ENCODE assay signal across 7 mouse cellular contexts in the genomic region with DNA sequence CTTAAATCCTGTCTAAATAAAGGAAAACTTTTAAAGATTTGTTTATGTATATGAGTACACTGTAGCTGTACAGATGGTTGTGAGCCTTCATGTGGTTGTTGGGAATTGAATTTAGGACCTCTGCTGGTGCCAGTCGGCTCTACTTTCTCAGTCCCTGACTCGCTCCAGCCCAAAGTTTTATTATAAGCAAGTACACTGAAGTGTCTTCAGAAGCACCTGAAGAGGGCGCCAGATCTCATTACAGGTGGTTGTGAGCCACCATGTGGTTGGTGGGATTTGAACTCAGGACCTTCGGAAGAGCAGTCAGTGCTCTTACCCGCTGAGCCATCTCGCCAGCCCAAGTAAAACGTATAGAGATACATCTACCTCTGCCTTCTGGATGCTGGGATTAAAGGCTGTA. TPM values are rescaled to one million over a fixed set of nuclear protein-coding genes. Genes with fewer than 3 reads are reported as not detected.
A peak's percentile ranks its signal among the peaks of the same experiment; 100 is the strongest.
DNase-seq lines count a peak whose midpoint lies in the region; ATAC-seq and TF ChIP-seq lines count a peak whose summit lies in the region.
"Not testable (repeated sequence)": the region's sequence is repeated elsewhere in the genome, so short reads cannot be mapped to it uniquely, and the experiment has no call there.

No protein-coding gene starts in this region.

- not testable (repeated sequence) for H3K9me3 ChIP-seq in intestine, embryonic 16.5 days (ENCODE audit: control insufficient read depth, low read length); liver, embryonic 12.5 days (replicated peaks); stomach, embryonic 16.5 days (replicated peaks; ENCODE audit: control insufficient read depth, low read length)

- 74% methylated on average over 7 of the region's 7 CpGs for WGBS in heart, adult 2 months
- WGBS in intestine, embryonic 16.5 days: 70% methylated on average over 7 of the region's 7 CpGs
- 58% methylated on average over 7 of the region's 7 CpGs for WGBS in liver, embryonic 12.5 days (ENCODE audit: insufficient replicate concordance)
- WGBS in stomach, embryonic 16.5 days: 71% methylated on average over 7 of the region's 7 CpGs

- ATAC-seq in intestine, embryonic 16.5 days; liver, embryonic 12.5 days; stomach, embryonic 16.5 days (ENCODE audit: insufficient read depth, low FRiP score): not testable (repeated sequence)

- H3K27ac ChIP-seq in heart, adult 2 months: peak overlapping the region; percentile 82
- H3K27ac ChIP-seq in intestine, embryonic 16.5 days (ENCODE audit: low read length): peak overlapping the region; percentile 75; the same call in 1 of the 2 replicates
- peak overlapping the region; percentile 88 for H3K27ac ChIP-seq in liver, embryonic 12.5 days
- H3K27ac ChIP-seq in stomach, embryonic 16.5 days (ENCODE audit: low read length): peak overlapping the region; percentile 71

- H3K79me2 ChIP-seq in heart, adult 2 months (replicated peaks; ENCODE audit: control insufficient read depth, insufficient read depth, low read length): not testable (repeated sequence)

- TF ChIP-seq CTCF in heart, adult 2 months (IDR thresholded peaks at IDR 0.05): peak; percentile 42

- not testable (repeated sequence) for TF ChIP-seq POLR2A in heart, adult 2 months (IDR thresholded peaks at IDR 0.05; ENCODE audit: insufficient read depth, low read depth, low read length)

- DNase-seq in NIH3T3 (ENCODE audit: low read depth): peak; percentile 52
- peak; percentile 40 for DNase-seq in cerebellum, adult 9-11 months
- not testable (repeated sequence) for DNase-seq in heart, adult 2 months
- peak; percentile 12 for DNase-seq in mesoderm, embryonic 11.5 days (ENCODE audit: low read depth, low spot score)

- not testable (repeated sequence) for TF ChIP-seq EP300 in heart, adult 2 months (IDR thresholded peaks at IDR 0.05; ENCODE audit: insufficient read depth, low read depth, low read length)

- H3K9ac ChIP-seq in heart, adult 2 months (ENCODE audit: low read depth, low read length); intestine, embryonic 16.5 days (ENCODE audit: low read depth, low read length); liver, embryonic 12.5 days; stomach, embryonic 16.5 days (ENCODE audit: low read length): not testable (repeated sequence)

- H3K4me1 ChIP-seq in heart, adult 2 months (ENCODE audit: control insufficient read depth, insufficient read depth, low read length): not testable (repeated sequence)
- peaks cover 20% of the 10 kb centered on the region for H3K4me1 ChIP-seq in intestine, embryonic 16.5 days (ENCODE audit: control insufficient read depth, insufficient read depth, low read length)
- peaks cover 55% of the 10 kb centered on the region for H3K4me1 ChIP-seq in liver, embryonic 12.5 days
- H3K4me1 ChIP-seq in stomach, embryonic 16.5 days (ENCODE audit: control insufficient read depth, insufficient read depth, low read length): peaks cover 32% of the 10 kb centered on the region

- not testable (repeated sequence) for H3K4me2 ChIP-seq in intestine, embryonic 16.5 days (ENCODE audit: low read depth, low read length); stomach, embryonic 16.5 days (ENCODE audit: low read depth, low read length)
- peak overlapping the region; percentile 82 for H3K4me2 ChIP-seq in liver, embryonic 12.5 days

- intact Hi-C loops in heart, adult 2 months (cut with DNase I): loop anchor here (5.0 to 10.0 kb wide), 2 partner anchors 225 to 677 kb away; partner anchors contain the start of genes Fam20b and Qsox1

- H3K4me3 ChIP-seq in heart, adult 2 months; intestine, embryonic 16.5 days (ENCODE audit: low read length); stomach, embryonic 16.5 days (replicated peaks; ENCODE audit: low read length): not testable (repeated sequence)
- H3K4me3 ChIP-seq in liver, embryonic 12.5 days: peak overlapping the region; percentile 72; the same call in 1 of the 2 replicates

- not testable (repeated sequence) for H3K27me3 ChIP-seq in heart, adult 2 months (ENCODE audit: control insufficient read depth, insufficient read depth, low read length); intestine, embryonic 16.5 days (replicated peaks; ENCODE audit: control insufficient read depth, insufficient read depth, low read length); liver, embryonic 12.5 days (replicated peaks); stomach, embryonic 16.5 days (ENCODE audit: control insufficient read depth, insufficient read depth, low read length)

- H3K36me3 ChIP-seq in heart, adult 2 months (ENCODE audit: control insufficient read depth, insufficient read depth, low read length): peaks cover 29% of the 10 kb centered on the region
- H3K36me3 ChIP-seq in intestine, embryonic 16.5 days (ENCODE audit: control insufficient read depth, insufficient read depth, low read length); stomach, embryonic 16.5 days (ENCODE audit: control insufficient read depth, insufficient read depth, low read length): not testable (repeated sequence)
- H3K36me3 ChIP-seq in liver, embryonic 12.5 days: peaks cover 27% of the 10 kb centered on the region

RNA-seq across cellular contexts. Expression of gene Tor1aip1, which starts 3.7 kb away (rescaled TPM):
- total RNA-seq in heart, adult 2 months (2021): 10 to 100 TPM; 79.9 to 91.2 TPM
- 33.0 and 51.1 TPM in 2 replicates for polyA plus RNA-seq in heart, adult 2 months (2012; rRNA removed)
- polyA plus RNA-seq in intestine, embryonic 16.5 days (2015; fragmentation: Nextera tagmentation; extraction: Ambion mirVana): 30.5 and 32.8 TPM in 2 replicates
- polyA plus RNA-seq in liver, embryonic 12.5 days (2016; fragmentation: Nextera tagmentation; extraction: Ambion mirVana): 26.4 and 27.6 TPM in 2 replicates
- polyA plus RNA-seq in stomach, embryonic 16.5 days (2015; fragmentation: Nextera tagmentation; extraction: Ambion mirVana): 33.8 and 34.8 TPM in 2 replicates

RNA-seq across cellular contexts. Expression of gene Tor1aip2, which starts 4.8 kb away (rescaled TPM):
- total RNA-seq in heart, adult 2 months (2021): 10 to 100 TPM; 40.3 to 42.9 TPM
- polyA plus RNA-seq in heart, adult 2 months (2012; rRNA removed): 51.0 and 76.1 TPM in 2 replicates
- 153 and 163 TPM in 2 replicates for polyA plus RNA-seq in intestine, embryonic 16.5 days (2015; fragmentation: Nextera tagmentation; extraction: Ambion mirVana)
- polyA plus RNA-seq in liver, embryonic 12.5 days (2016; fragmentation: Nextera tagmentation; extraction: Ambion mirVana): 64.2 and 67.4 TPM in 2 replicates
- polyA plus RNA-seq in stomach, embryonic 16.5 days (2015; fragmentation: Nextera tagmentation; extraction: Ambion mirVana): 119 and 120 TPM in 2 replicates
